Mouse (Mus musculus) heart, embryonic 12.5 days (tissue): ENCODE results near the gene Tiam1. TPM values are rescaled to one million over a fixed set of nuclear protein-coding genes. Genes with fewer than 3 reads are reported as not detected.

Experiments
- ATAC-seq: fragments of 200-750 bp; cut with Nextera tagmentation; 2 replicates; pipeline ENCODE4 v1.8.0; 2017; ENCODE audit warnings: moderate TSS enrichment, moderate library complexity; ENCODE audit not compliant: insufficient number of reproducible peaks, low FRiP score
- H3K27ac ChIP-seq: fragments of 300-500 bp; sonication (generic); 2 replicates; pipeline ENCODE4 v1.5.1; 2016; ENCODE audit warnings: mild to moderate bottlenecking, moderate library complexity; ENCODE audit not compliant: poor library complexity, severe bottlenecking
- H3K27me3 ChIP-seq: fragments of 300-500 bp; sonication (generic); replicated peaks from 2 replicates; pipeline ENCODE4 v1.6.1; 2016; ENCODE audit warnings: mild to moderate bottlenecking, moderate library complexity
- H3K36me3 ChIP-seq: fragments of 300-500 bp; sonication (generic); 2 replicates; pipeline ENCODE4 v1.6.1; 2016; ENCODE audit warnings: mild to moderate bottlenecking, moderate library complexity
- H3K4me1 ChIP-seq: fragments of 300-500 bp; sonication (generic); replicated peaks from 2 replicates; pipeline ENCODE4 v1.6.1; 2016; ENCODE audit warnings: mild to moderate bottlenecking
- H3K4me2 ChIP-seq: fragments of 300-500 bp; sonication (generic); 2 replicates; pipeline ENCODE4 v1.6.1; 2016; ENCODE audit warnings: mild to moderate bottlenecking, moderate library complexity
- H3K4me3 ChIP-seq: fragments of 300-500 bp; sonication (generic); 2 replicates; pipeline ENCODE4 v1.5.1; 2016; ENCODE audit warnings: mild to moderate bottlenecking
- H3K9ac ChIP-seq: fragments of 300-500 bp; sonication (generic); 2 replicates; pipeline ENCODE4 v1.6.1; 2016; ENCODE audit warnings: mild to moderate bottlenecking, moderate library complexity
- H3K9me3 ChIP-seq: fragments of 300-500 bp; sonication (generic); replicated peaks from 2 replicates; pipeline ENCODE4 v1.6.1; 2016; ENCODE audit warnings: mild to moderate bottlenecking, moderate library complexity
- WGBS: fragments of 180-500 bp; shearing (Covaris S2); methylation state at CpG from one replicate; pipeline ENCODE4 v1.1.7; 2016; 5-methylcytosine and 5-hydroxymethylcytosine counted together
- polyA plus RNA-seq: library from polyadenylated mRNA; unstranded; fragments of >200 nt; fragmentation: Nextera tagmentation; extraction: Ambion mirVana; gene quantifications from 2 replicates; pipeline ENCODE4 v1.2.1, GENCODE M21; 2016

The Tiam1 gene
- polyA plus RNA-seq, 1 experiment from 2014 or later: 16.9 TPM

DNA sequence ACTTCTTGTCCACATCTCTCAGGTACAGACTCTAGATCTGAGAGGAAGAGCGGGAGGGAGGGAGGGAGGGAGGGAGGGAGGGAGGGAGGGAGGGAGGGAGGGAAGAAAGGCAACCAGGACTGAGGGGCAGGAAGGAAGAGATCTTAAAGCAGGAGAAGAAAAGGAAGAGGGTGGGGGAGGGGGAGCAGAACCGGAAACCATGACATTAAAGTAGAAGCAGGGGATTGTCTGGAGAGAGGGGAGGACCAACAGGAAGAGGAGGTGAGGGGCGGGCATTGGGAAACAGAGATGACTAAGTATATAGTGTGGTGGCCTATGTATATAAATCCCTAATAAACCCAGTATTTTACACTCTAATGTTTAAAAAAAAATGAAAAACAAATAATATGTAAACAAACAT lies 34.1 kb downstream of the Tiam1 start:
- Histone ChIP-seq H3K9ac (no peak overlapping the region), H3K4me1 (peaks cover 20% of the 10 kb centered on the region), H3K9me3 (no peaks in the 10 kb centered on the region), H3K36me3 (no peaks in the 10 kb centered on the region), H3K27me3 (no peaks in the 10 kb centered on the region), H3K4me3 (no peak overlapping the region), H3K4me2 (no peak overlapping the region), H3K27ac (no peak overlapping the region)
- WGBS: 47% methylated on average over 2 of the region's 3 CpGs
- ATAC-seq: no peak

- H3K9me3 ChIP-seq: no peaks in the 10 kb centered on the region
- H3K4me1 ChIP-seq: peaks cover 19% of the 10 kb centered on the region
- H3K9ac ChIP-seq: no peak overlapping the region
- WGBS: 68% methylated on average over 15 of the region's 15 CpGs
- no peak for ATAC-seq
- no peak overlapping the region for H3K27ac ChIP-seq
- no peak overlapping the region for H3K4me2 ChIP-seq
- no peaks in the 10 kb centered on the region for H3K36me3 ChIP-seq
- H3K27me3 ChIP-seq: no peaks in the 10 kb centered on the region
- no peak overlapping the region for H3K4me3 ChIP-seq
Observed at GRCm38 (mm10) chr16:90104714-90105459, 38.7 kb downstream of the Tiam1 start.

DNA sequence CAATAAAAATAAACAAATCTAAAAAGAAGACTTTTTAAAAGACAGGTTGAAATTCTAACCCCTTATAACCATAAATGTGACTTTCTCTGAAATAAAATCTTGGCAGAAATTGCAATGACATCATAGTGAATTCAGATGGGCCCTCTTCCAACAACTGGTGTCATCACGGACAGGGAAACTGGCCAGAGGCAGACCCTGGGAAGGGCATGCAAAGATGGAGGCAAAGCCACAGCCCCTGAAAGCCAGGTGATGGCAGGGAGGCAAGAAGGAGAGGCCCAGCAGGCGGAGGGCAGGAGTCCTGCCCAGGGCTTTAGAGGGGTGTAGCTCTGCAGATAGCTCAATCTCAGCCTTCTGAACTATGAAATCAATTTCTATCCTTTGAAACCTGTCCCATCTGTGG lies 39.8 kb downstream of the Tiam1 start:
- no peak overlapping the region for H3K27ac ChIP-seq
- H3K9me3 ChIP-seq: no peaks in the 10 kb centered on the region
- peaks cover 13% of the 10 kb centered on the region for H3K4me1 ChIP-seq
- H3K27me3 ChIP-seq: no peaks in the 10 kb centered on the region
- no peaks in the 10 kb centered on the region for H3K36me3 ChIP-seq
- 78% methylated on average over 2 of the region's 2 CpGs for WGBS
- H3K9ac ChIP-seq: no peak overlapping the region
- ATAC-seq: no peak
- H3K4me2 ChIP-seq: no peak overlapping the region
- H3K4me3 ChIP-seq: no peak overlapping the region

- Histone ChIP-seq H3K4me2 (no peak overlapping the region), H3K27me3 (no peaks in the 10 kb centered on the region), H3K4me1 (peaks cover 13% of the 10 kb centered on the region), H3K9ac (no peak overlapping the region), H3K9me3 (no peaks in the 10 kb centered on the region), H3K4me3 (no peak overlapping the region), H3K27ac (no peak overlapping the region), H3K36me3 (no peaks in the 10 kb centered on the region)
- 48% methylated on average over 7 of the region's 7 CpGs for WGBS
- no peak for ATAC-seq
Observed at GRCm38 (mm10) chr16:90102596-90102995, 41.0 kb downstream of the Tiam1 start.

DNA sequence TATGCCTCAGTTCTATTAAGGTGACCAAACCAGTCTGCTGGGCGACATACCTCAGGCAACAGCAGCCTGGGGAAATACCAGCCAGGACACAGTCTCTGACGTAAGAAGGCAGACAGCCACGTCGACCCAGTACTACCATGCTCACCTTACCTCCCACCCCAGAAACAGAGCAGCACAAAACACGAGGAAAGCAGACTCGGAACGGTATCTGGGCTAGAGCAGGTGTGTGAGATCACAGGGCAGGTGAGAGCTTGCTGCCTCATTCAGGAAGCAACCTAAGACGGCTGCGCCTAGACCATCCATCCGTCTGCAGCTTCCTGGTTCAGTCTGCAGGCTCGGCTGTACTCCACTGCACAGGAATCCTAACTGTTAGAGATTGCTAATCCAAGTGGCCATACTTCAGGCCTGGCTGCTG lies 45.4 kb downstream of the Tiam1 start:
- no peak overlapping the region for H3K9ac ChIP-seq
- 71% methylated on average over 11 of the region's 11 CpGs for WGBS

DNA sequence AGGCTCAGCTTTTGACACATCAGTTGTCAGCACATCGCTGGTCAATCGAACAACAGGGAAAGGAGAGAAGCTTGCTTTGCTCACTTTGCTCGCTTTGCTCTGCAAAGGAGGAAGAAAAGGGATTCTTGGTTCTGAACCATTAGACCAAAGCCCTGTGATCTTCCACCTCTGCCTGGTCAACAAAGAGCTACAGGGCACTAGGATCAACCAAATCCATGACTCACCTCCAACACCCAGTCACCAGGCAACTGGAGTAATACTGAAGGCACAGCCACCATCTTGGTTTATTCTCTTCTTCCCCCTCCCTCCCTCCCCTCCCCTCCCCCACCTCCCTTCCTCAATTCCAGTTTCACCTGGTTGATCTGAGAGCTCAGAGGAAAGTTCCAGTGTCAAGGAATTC lies 45.8 kb downstream of the Tiam1 start:
- no peak for ATAC-seq
- no peak overlapping the region for H3K9ac ChIP-seq
- no peak overlapping the region for H3K4me3 ChIP-seq
- no peak overlapping the region for H3K27ac ChIP-seq
- H3K9me3 ChIP-seq: no peaks in the 10 kb centered on the region
- no peaks in the 10 kb centered on the region for H3K27me3 ChIP-seq
- no peak overlapping the region for H3K4me2 ChIP-seq
- WGBS: 88% methylated on average over 3 of the region's 3 CpGs
- H3K36me3 ChIP-seq: no peaks in the 10 kb centered on the region
- peaks cover 11% of the 10 kb centered on the region for H3K4me1 ChIP-seq

More for the DNA sequence above, 45.4 kb downstream of the Tiam1 start:
- Histone ChIP-seq H3K27ac (no peak overlapping the region), H3K4me1 (peaks cover 11% of the 10 kb centered on the region), H3K4me2 (no peak overlapping the region), H3K36me3 (no peaks in the 10 kb centered on the region), H3K27me3 (no peaks in the 10 kb centered on the region), H3K4me3 (no peak overlapping the region), H3K9me3 (no peaks in the 10 kb centered on the region)
- no peak for ATAC-seq

- H3K9ac ChIP-seq: no peak overlapping the region
- H3K27ac ChIP-seq: no peak overlapping the region
- H3K4me1 ChIP-seq: peaks cover 24% of the 10 kb centered on the region
- no peaks in the 10 kb centered on the region for H3K36me3 ChIP-seq
- no peak overlapping the region for H3K4me3 ChIP-seq
- no peaks in the 10 kb centered on the region for H3K9me3 ChIP-seq
- H3K27me3 ChIP-seq: no peaks in the 10 kb centered on the region
- H3K4me2 ChIP-seq: no peak overlapping the region
- WGBS: 45% methylated on average over 5 of the region's 5 CpGs
- ATAC-seq: no peak
Observed at GRCm38 (mm10) chr16:90096011-90096410, 47.6 kb downstream of the Tiam1 start.

- Histone ChIP-seq H3K9ac (no peak overlapping the region), H3K36me3 (no peaks in the 10 kb centered on the region), H3K27ac (no peak overlapping the region), H3K27me3 (no peaks in the 10 kb centered on the region), H3K9me3 (no peaks in the 10 kb centered on the region), H3K4me1 (peaks cover 27% of the 10 kb centered on the region), H3K4me2 (no peak overlapping the region), H3K4me3 (no peak overlapping the region)
- 82% methylated on average over 9 of the region's 9 CpGs for WGBS
- ATAC-seq: no peak
Observed at GRCm38 (mm10) chr16:90093015-90093414, 50.6 kb downstream of the Tiam1 start.

DNA sequence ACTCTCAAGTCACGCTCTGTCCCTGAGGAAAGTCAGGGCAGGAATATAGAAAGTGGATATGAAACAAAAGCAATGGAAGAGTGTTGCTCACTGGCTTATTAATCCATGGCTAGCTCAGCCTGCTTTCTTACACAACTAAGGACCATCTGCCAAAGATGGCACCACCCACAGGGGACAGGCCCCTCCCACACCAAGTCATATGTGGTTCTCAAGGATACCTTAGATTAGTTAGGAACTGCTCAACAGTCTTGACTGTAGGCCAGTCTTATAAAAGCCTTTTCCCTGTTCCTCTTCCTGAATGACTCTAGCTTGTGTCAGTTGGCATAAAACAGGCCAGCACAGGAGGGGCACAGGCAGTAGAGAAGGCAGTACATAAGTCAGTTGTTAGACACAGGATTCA lies 51.7 kb downstream of the Tiam1 start:
- H3K27ac ChIP-seq: no peak overlapping the region
- peaks cover 27% of the 10 kb centered on the region for H3K4me1 ChIP-seq
- H3K4me2 ChIP-seq: no peak overlapping the region
- ATAC-seq: 0 out of 2 replicates have a peak, but pooled peaks have one; percentile 15
- WGBS: 83% methylated on average over 1 of the region's 1 CpGs
- no peaks in the 10 kb centered on the region for H3K9me3 ChIP-seq
- H3K27me3 ChIP-seq: no peaks in the 10 kb centered on the region
- H3K36me3 ChIP-seq: no peaks in the 10 kb centered on the region
- no peak overlapping the region for H3K9ac ChIP-seq
- H3K4me3 ChIP-seq: no peak overlapping the region

DNA sequence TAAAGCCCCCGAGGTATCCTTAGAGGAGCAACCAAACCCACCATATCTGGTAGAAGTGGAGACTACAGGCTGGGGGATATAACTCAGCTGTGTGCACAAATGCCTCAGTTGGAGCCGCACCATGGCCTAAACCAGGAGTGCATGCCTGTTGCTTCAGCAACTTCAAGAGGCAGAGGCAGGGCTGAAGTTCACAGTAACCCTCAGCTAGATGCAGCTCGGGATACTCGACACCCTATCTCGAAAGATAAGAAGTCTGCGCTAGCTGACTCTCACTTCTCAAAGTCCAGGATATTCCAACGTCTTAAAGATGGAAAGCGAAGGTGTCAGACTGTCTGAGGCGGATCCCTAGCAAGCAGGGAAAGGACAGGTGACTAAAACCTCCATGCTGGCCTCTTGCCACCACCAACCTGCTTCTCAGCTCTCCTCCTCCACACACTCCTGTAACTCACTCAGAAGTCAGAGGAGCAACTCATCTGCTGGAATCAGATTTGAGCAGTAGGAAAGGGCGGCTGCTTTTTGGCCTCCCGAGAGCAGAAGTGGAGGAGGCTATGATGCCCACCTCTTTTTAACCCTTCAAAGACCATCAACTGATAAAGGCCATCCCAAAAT lies 52.4 kb downstream of the Tiam1 start:
- no peak overlapping the region for H3K4me3 ChIP-seq
- H3K27ac ChIP-seq: no peak overlapping the region
- 18% methylated on average over 11 of the region's 11 CpGs for WGBS
- H3K9ac ChIP-seq: no peak overlapping the region
- no peak for ATAC-seq
- no peaks in the 10 kb centered on the region for H3K9me3 ChIP-seq
- H3K4me1 ChIP-seq: peaks cover 25% of the 10 kb centered on the region
- H3K4me2 ChIP-seq: peak overlapping the region; percentile 8; the same call in 1 of the 2 replicates
- H3K27me3 ChIP-seq: no peaks in the 10 kb centered on the region
- no peaks in the 10 kb centered on the region for H3K36me3 ChIP-seq

- Histone ChIP-seq H3K9me3 (no peaks in the 10 kb centered on the region), H3K4me2 (no peak overlapping the region), H3K27me3 (no peaks in the 10 kb centered on the region), H3K4me3 (no peak overlapping the region), H3K4me1 (peaks cover 17% of the 10 kb centered on the region), H3K36me3 (no peaks in the 10 kb centered on the region), H3K9ac (no peak overlapping the region), H3K27ac (no peak overlapping the region)
- no peak for ATAC-seq
- WGBS: 88% methylated on average over 13 of the region's 13 CpGs
Observed at GRCm38 (mm10) chr16:90090368-90090767, 53.2 kb downstream of the Tiam1 start.
